Mouse (Mus musculus) stomach, postnatal 0 days (tissue): ENCODE data around the gene Mgat5.

Source experiments
- CTCF ChIP-seq: IDR thresholded peaks from 2 replicates; pipeline ENCODE4 v1.5.1; 2016; ENCODE audit warnings: antibody characterized with exemption, low read depth, mild to moderate bottlenecking, moderate library complexity
- EP300 ChIP-seq: optimal IDR thresholded peaks from 2 replicates; pipeline ENCODE3; 2016; ENCODE audit warnings: antibody characterized with exemption

GRCm38 (mm10) chr1:127225060-127225459, 20.2 kb downstream of the Mgat5 start:
- no peak for TF ChIP-seq CTCF
- no peak for TF ChIP-seq EP300
